Mouse (Mus musculus): Measurements from ENCODE around the gene Swap70. TPM values are rescaled to one million over a fixed set of nuclear protein-coding genes. Genes with fewer than 3 reads are reported as not detected.
"Not testable (repeated sequence)": the region's sequence is repeated elsewhere in the genome, so short reads cannot be mapped to it uniquely, and the experiment has no call there.

The Swap70 gene
- polyA plus RNA-seq, 1 experiment from 2014 or later: 22.3 TPM

- ATAC-seq (replicated peaks; ENCODE audit: extremely low read depth, insufficient read depth, low FRiP score): no peak
- peaks cover 3% of the 10 kb centered on the region for H3K36me3 ChIP-seq (ENCODE audit: control insufficient read depth, insufficient read depth)
- H3K4me1 ChIP-seq (ENCODE audit: control insufficient read depth, insufficient read depth, low read length): no peaks in the 10 kb centered on the region
- no peak overlapping the region for H3K4me3 ChIP-seq (ENCODE audit: low read length)
- peak overlapping the region; percentile 61 for H3K27ac ChIP-seq (ENCODE audit: low read length)
- 0 out of 2 replicates have a peak overlapping the region, but pooled peaks have one; percentile 30 for H3K9ac ChIP-seq (ENCODE audit: low read length)
- H3K9me3 ChIP-seq (replicated peaks; ENCODE audit: control insufficient read depth, low read length): no peaks in the 10 kb centered on the region
- WGBS: 74% methylated on average over 6 of the region's 6 CpGs
- no peaks in the 10 kb centered on the region for H3K27me3 ChIP-seq (ENCODE audit: control insufficient read depth, insufficient read depth, low read length)
- H3K4me2 ChIP-seq (ENCODE audit: low read depth, low read length): no peak overlapping the region
These were observed 8.5 kb downstream of the Swap70 start for GRCm38 (mm10) chr7:110229967-110230366.

GRCm38 (mm10) chr7:110231127-110231526 is 9.6 kb downstream of the Swap70 start:
- not testable (repeated sequence) for H3K9me3 ChIP-seq (replicated peaks; ENCODE audit: control insufficient read depth, low read length); H3K4me2 ChIP-seq (ENCODE audit: low read depth, low read length); H3K4me1 ChIP-seq (ENCODE audit: control insufficient read depth, insufficient read depth, low read length); ATAC-seq (replicated peaks; ENCODE audit: extremely low read depth, insufficient read depth, low FRiP score); H3K27ac ChIP-seq (ENCODE audit: low read length); H3K36me3 ChIP-seq (ENCODE audit: control insufficient read depth, insufficient read depth); H3K9ac ChIP-seq (ENCODE audit: low read length); H3K4me3 ChIP-seq (ENCODE audit: low read length); H3K27me3 ChIP-seq (ENCODE audit: control insufficient read depth, insufficient read depth, low read length)
- WGBS: 95% methylated on average over 9 of the region's 10 CpGs

DNA sequence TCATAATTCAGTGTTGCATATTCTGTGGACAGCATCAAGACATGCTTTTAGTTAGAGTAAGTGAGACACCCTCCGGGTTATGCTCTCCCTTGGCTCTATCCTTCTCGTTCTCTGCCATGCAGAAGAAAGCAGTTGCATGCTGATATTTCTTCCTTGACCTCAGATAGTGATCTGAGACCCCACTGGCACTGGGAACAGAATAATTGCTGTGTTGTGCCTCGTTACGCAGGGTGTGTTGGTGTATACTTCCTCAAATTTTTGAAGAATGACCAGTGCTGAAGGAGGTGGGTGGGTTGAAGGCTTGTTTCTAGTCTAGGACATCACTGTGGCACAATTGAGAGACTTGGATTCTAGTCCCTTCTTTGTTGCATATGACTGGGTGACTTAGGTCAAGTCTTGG is 14.6 kb downstream of the Swap70 start:
- Histone ChIP-seq H3K4me3 (ENCODE audit: low read length) (no peak overlapping the region), H3K9ac (ENCODE audit: low read length) (no peak overlapping the region), H3K4me1 (ENCODE audit: control insufficient read depth, insufficient read depth, low read length) (peaks cover 15% of the 10 kb centered on the region), H3K27me3 (ENCODE audit: control insufficient read depth, insufficient read depth, low read length) (no peaks in the 10 kb centered on the region), H3K4me2 (ENCODE audit: low read depth, low read length) (no peak overlapping the region), H3K36me3 (ENCODE audit: control insufficient read depth, insufficient read depth) (no peaks in the 10 kb centered on the region), H3K9me3 (replicated peaks; ENCODE audit: control insufficient read depth, low read length) (no peaks in the 10 kb centered on the region), H3K27ac (ENCODE audit: low read length) (no peak overlapping the region)
- WGBS: 83% methylated on average over 4 of the region's 4 CpGs
- no peak for ATAC-seq (replicated peaks; ENCODE audit: extremely low read depth, insufficient read depth, low FRiP score)

- peak overlapping the region; percentile 73 for H3K27ac ChIP-seq (ENCODE audit: low read length)
- H3K4me2 ChIP-seq (ENCODE audit: low read depth, low read length): peak overlapping the region; percentile 20; the same call in 1 of the 2 replicates
- H3K4me1 ChIP-seq (ENCODE audit: control insufficient read depth, insufficient read depth, low read length): peaks cover 15% of the 10 kb centered on the region
- H3K4me3 ChIP-seq (ENCODE audit: low read length): no peak overlapping the region
- peak; percentile 63 for ATAC-seq (replicated peaks; ENCODE audit: extremely low read depth, insufficient read depth, low FRiP score)
- no peaks in the 10 kb centered on the region for H3K9me3 ChIP-seq (replicated peaks; ENCODE audit: control insufficient read depth, low read length)
- H3K9ac ChIP-seq (ENCODE audit: low read length): no peak overlapping the region; the same call in 1 of the 2 replicates
- no peaks in the 10 kb centered on the region for H3K27me3 ChIP-seq (ENCODE audit: control insufficient read depth, insufficient read depth, low read length)
- WGBS: 42% methylated on average over 3 of the region's 3 CpGs
- no peaks in the 10 kb centered on the region for H3K36me3 ChIP-seq (ENCODE audit: control insufficient read depth, insufficient read depth)
These were observed 15.9 kb downstream of the Swap70 start for GRCm38 (mm10) chr7:110237451-110237836.

DNA sequence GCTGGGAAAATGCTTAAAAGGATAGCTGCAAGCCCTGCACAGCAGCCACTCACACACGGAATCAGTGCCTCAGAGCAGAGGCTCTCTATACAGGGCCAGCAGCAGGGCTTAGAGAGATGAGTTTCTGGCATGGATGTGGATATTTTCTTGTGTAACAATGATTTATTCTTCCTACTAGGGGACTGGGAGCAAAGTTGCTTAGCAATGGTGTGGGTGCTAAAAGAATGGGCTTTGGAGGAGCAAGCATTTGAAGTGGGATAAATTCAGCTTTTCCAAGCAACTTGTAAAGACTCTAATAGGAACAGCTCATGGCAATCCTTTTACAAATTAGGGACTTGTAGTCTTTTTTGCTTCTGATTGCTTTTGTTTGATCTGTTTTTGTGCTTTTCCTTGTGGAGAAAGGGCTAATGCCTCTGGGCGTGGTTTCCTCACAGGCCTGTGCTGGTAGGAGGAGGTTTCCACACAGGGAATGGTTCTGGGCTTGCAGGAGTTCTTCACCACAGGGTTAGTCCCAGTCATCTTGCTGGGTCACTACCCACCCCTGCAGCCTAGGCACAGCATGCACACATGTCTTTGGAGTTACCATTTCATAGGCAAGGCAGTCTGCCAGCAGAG is 16.4 kb downstream of the Swap70 start:
- Histone ChIP-seq H3K4me2 (ENCODE audit: low read depth, low read length) (peak overlapping the region; percentile 20; the same call in 1 of the 2 replicates), H3K27me3 (ENCODE audit: control insufficient read depth, insufficient read depth, low read length) (no peaks in the 10 kb centered on the region), H3K36me3 (ENCODE audit: control insufficient read depth, insufficient read depth) (no peaks in the 10 kb centered on the region), H3K9me3 (replicated peaks; ENCODE audit: control insufficient read depth, low read length) (no peaks in the 10 kb centered on the region), H3K4me3 (ENCODE audit: low read length) (no peak overlapping the region), H3K27ac (ENCODE audit: low read length) (peak overlapping the region; percentile 73), H3K9ac (ENCODE audit: low read length) (no peak overlapping the region; the same call in 1 of the 2 replicates), H3K4me1 (ENCODE audit: control insufficient read depth, insufficient read depth, low read length) (peaks cover 16% of the 10 kb centered on the region)
- WGBS: 40% methylated on average over 2 of the region's 2 CpGs
- no peak for ATAC-seq (replicated peaks; ENCODE audit: extremely low read depth, insufficient read depth, low FRiP score)

DNA sequence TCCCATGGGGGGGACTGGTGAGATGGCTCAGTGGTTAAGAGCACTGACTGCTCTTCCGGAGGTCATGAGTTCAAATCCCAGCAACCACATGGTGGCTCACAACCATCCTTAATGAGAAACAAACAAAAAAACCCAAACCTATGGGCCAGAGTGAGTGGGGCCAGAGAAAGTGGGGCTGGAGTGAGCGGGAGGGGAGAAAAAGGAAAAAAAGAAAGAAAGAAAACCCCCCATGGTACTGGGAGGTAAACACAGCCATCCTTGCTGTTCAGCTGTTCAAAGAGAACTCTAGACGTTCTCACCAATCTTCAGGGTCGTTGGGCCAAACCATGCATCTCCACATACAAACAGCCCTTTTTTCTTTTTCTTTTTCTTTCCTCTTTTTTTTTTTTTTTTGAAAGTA is 18.1 kb downstream of the Swap70 start:
- Histone ChIP-seq H3K36me3 (ENCODE audit: control insufficient read depth, insufficient read depth) (no peaks in the 10 kb centered on the region), H3K4me2 (ENCODE audit: low read depth, low read length) (no peak overlapping the region), H3K27ac (ENCODE audit: low read length) (no peak overlapping the region), H3K9ac (ENCODE audit: low read length) (no peak overlapping the region), H3K4me1 (ENCODE audit: control insufficient read depth, insufficient read depth, low read length) (peaks cover 18% of the 10 kb centered on the region), H3K4me3 (ENCODE audit: low read length) (no peak overlapping the region), H3K9me3 (replicated peaks; ENCODE audit: control insufficient read depth, low read length) (no peaks in the 10 kb centered on the region), H3K27me3 (ENCODE audit: control insufficient read depth, insufficient read depth, low read length) (no peaks in the 10 kb centered on the region)
- WGBS: 81% methylated on average over 4 of the region's 4 CpGs
- ATAC-seq (replicated peaks; ENCODE audit: extremely low read depth, insufficient read depth, low FRiP score): no peak

DNA sequence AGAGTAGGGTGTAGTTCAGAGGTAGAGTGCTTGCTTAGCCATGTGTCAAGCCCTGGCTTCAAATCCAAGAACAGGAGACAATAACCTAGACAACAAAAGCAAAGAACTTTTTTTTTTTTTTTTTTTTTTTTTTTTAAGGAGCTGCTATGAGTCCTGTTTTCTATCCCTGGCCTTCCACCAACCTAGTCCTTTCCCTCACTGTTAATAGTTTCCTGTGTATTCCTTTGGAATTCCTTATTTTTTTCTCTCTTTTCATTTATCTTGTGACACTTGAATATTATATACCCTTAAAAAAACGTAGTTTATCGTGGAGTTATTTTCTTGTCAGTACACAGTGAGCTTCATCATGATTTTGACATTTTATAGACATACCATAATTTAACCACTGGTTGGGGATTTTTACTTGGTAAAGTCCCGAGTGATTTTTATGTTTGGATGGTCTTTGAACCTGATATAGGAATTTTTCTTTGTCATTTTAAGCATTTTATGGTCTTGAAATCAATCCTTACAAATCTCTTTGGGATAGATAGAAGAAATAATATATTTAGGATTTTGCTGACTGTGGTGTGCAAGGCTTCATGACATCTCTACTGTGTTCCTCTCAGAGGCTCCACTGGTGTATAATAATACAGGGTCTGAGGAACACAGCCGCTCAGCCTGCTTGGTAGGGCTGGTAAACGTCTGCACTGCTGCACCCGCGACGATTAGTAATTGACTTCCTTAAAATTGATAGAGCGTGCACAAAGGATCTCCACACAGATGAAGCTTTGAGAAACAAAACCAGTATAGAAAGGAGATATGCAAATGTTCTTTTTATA is 20.2 kb downstream of the Swap70 start:
- no peak for ATAC-seq (replicated peaks; ENCODE audit: extremely low read depth, insufficient read depth, low FRiP score)
- Histone ChIP-seq H3K27me3 (ENCODE audit: control insufficient read depth, insufficient read depth, low read length) (no peaks in the 10 kb centered on the region), H3K36me3 (ENCODE audit: control insufficient read depth, insufficient read depth) (no peaks in the 10 kb centered on the region), H3K9ac (ENCODE audit: low read length) (no peak overlapping the region), H3K4me1 (ENCODE audit: control insufficient read depth, insufficient read depth, low read length) (peaks cover 25% of the 10 kb centered on the region), H3K4me2 (ENCODE audit: low read depth, low read length) (no peak overlapping the region), H3K27ac (ENCODE audit: low read length) (no peak overlapping the region), H3K4me3 (ENCODE audit: low read length) (no peak overlapping the region), H3K9me3 (replicated peaks; ENCODE audit: control insufficient read depth, low read length) (no peaks in the 10 kb centered on the region)
- 69% methylated on average over 9 of the region's 9 CpGs for WGBS

DNA sequence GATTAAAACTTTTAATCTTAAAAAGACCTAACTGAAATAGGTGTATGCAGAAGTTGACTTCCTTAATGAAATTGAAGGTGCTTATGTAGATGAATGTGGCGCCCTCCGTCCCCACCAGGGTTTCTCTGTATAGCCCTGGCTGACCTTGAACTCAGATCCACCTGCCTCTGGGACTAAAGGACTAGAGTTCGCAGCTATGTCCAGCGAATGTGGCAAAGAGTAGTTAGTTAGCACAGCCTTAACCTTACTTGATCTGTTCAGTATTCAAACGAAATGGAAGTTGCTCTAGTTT is 20.7 kb downstream of the Swap70 start:
- Histone ChIP-seq H3K4me2 (ENCODE audit: low read depth, low read length) (no peak overlapping the region), H3K4me3 (ENCODE audit: low read length) (no peak overlapping the region), H3K27ac (ENCODE audit: low read length) (no peak overlapping the region), H3K27me3 (ENCODE audit: control insufficient read depth, insufficient read depth, low read length) (no peaks in the 10 kb centered on the region), H3K36me3 (ENCODE audit: control insufficient read depth, insufficient read depth) (no peaks in the 10 kb centered on the region), H3K4me1 (ENCODE audit: control insufficient read depth, insufficient read depth, low read length) (peaks cover 19% of the 10 kb centered on the region), H3K9me3 (replicated peaks; ENCODE audit: control insufficient read depth, low read length) (no peaks in the 10 kb centered on the region), H3K9ac (ENCODE audit: low read length) (no peak overlapping the region)
- WGBS: 94% methylated on average over 5 of the region's 5 CpGs
- no peak for ATAC-seq (replicated peaks; ENCODE audit: extremely low read depth, insufficient read depth, low FRiP score)

- ATAC-seq (replicated peaks; ENCODE audit: extremely low read depth, insufficient read depth, low FRiP score): peak; percentile 75
- 37% methylated on average over 9 of the region's 9 CpGs for WGBS
- no peaks in the 10 kb centered on the region for H3K27me3 ChIP-seq (ENCODE audit: control insufficient read depth, insufficient read depth, low read length)
- no peak overlapping the region for H3K4me3 ChIP-seq (ENCODE audit: low read length)
- H3K9me3 ChIP-seq (replicated peaks; ENCODE audit: control insufficient read depth, low read length): no peaks in the 10 kb centered on the region
- no peak overlapping the region for H3K9ac ChIP-seq (ENCODE audit: low read length)
- H3K36me3 ChIP-seq (ENCODE audit: control insufficient read depth, insufficient read depth): 0 out of 2 replicates have a peak, but pooled peaks cover 2% of the 10 kb centered on the region
- H3K27ac ChIP-seq (ENCODE audit: low read length): peak overlapping the region; percentile 77
- H3K4me2 ChIP-seq (ENCODE audit: low read depth, low read length): peak overlapping the region; percentile 45
- peaks cover 17% of the 10 kb centered on the region for H3K4me1 ChIP-seq (ENCODE audit: control insufficient read depth, insufficient read depth, low read length)
These were observed 23.6 kb downstream of the Swap70 start for GRCm38 (mm10) chr7:110245128-110245527.
